Mouse (Mus musculus) liver, adult 2 months (tissue): Measurements from ENCODE around the gene Lrrfip1. TPM values are rescaled to one million over a fixed set of nuclear protein-coding genes. Genes with fewer than 3 reads are reported as not detected.

Experiments
- DNase-seq: peaks from one replicate; pipeline ENCODE4 v3.0.0-alpha.2; 2011; ENCODE audit warnings: low read depth, low spot score; ENCODE audit errors: extremely low read depth
- H3K27ac ChIP-seq: fragments of 200-500 bp; replicated peaks from 2 replicates; pipeline ENCODE4 v1.5.1; 2012; ENCODE audit warnings: low read depth, mild to moderate bottlenecking, control low read depth, inconsistent platforms, low read length; ENCODE audit not compliant: insufficient read depth
- H3K27me3 ChIP-seq: fragments of 200-500 bp; 2 replicates; pipeline ENCODE4 v1.6.1; 2012; ENCODE audit warnings: mild to moderate bottlenecking, moderate library complexity, low read length, inconsistent platforms; ENCODE audit not compliant: control insufficient read depth, insufficient read depth
- H3K36me3 ChIP-seq: fragments of 200-500 bp; 2 replicates; pipeline ENCODE4 v1.6.1; 2012; ENCODE audit warnings: low read length, inconsistent platforms; ENCODE audit not compliant: control insufficient read depth, insufficient read depth
- H3K4me1 ChIP-seq: fragments of 200-500 bp; 2 replicates; pipeline ENCODE4 v1.6.1; 2011; ENCODE audit warnings: low read length; ENCODE audit not compliant: control insufficient read depth, insufficient read depth
- H3K4me3 ChIP-seq: fragments of 200-500 bp; 2 replicates; pipeline ENCODE4 v1.5.1; 2011; ENCODE audit warnings: low read depth, mild to moderate bottlenecking, control low read depth, low read length, moderate library complexity; ENCODE audit not compliant: insufficient read depth
- H3K79me2 ChIP-seq: fragments of 200-500 bp; 2 replicates; pipeline ENCODE4 v1.6.1; 2012; ENCODE audit warnings: inconsistent platforms, mild to moderate bottlenecking, low read length, moderate library complexity; ENCODE audit not compliant: control insufficient read depth, insufficient read depth
- H3K9ac ChIP-seq: fragments of 200-500 bp; 2 replicates; pipeline ENCODE4 v1.6.1; 2012; ENCODE audit warnings: low read depth, mild to moderate bottlenecking, control low read depth, inconsistent platforms, low read length
- CTCF ChIP-seq: fragments of 200-500 bp; IDR thresholded peaks from 2 replicates; pipeline ENCODE4 v1.5.1; 2011; ENCODE audit warnings: low read depth, low read length, control low read depth
- POLR2A ChIP-seq: fragments of 200-500 bp; IDR thresholded peaks from 2 replicates; pipeline ENCODE4 v1.6.1; 2011; ENCODE audit warnings: low read length, control low read depth; ENCODE audit not compliant: insufficient read depth; ENCODE audit errors: extremely low read depth
- WGBS: fragments of 180-500 bp; shearing (Covaris S2); methylation state at CpG from one replicate; pipeline ENCODE4 v1.1.7; 2018; 5-methylcytosine and 5-hydroxymethylcytosine counted together
- polyA plus RNA-seq: library from polyadenylated mRNA; depleted of rRNA; stranded (reverse); fragments of >200 nt; gene quantifications from 2 replicates; pipeline ENCODE4 v1.2.3, GENCODE M21; 2012
- total RNA-seq: library from RNA; depleted of rRNA; stranded (reverse); fragments of >200 nt; gene quantifications from 2 replicates; pipeline ENCODE4 v1.2.3, GENCODE M21; 2014

Lrrfip1 gene
- total and polyA plus RNA-seq, 2 experiments: 4.8 to 22.4 TPM

DNA sequence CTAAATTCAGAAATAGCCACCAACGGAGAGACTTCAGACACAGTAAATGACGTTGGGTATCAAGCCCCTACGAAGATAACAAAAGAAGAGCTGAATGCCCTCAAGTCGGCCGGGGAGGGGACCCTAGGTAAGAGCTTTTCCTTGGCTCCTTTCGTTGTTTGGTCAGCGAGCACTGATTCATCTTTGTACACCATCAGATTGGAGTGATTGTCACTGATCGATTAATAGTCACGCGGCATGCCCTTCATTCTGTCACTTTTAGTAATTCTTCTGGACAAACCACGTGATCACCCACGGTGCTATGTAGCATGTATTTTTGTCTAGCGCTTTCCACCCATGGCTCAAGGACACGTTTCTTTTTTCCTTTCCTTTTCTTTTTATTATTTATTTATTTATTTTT is 113.6 kb downstream of the Lrrfip1 start:
- 95% methylated on average over 14 of the region's 14 CpGs for WGBS
- H3K27ac ChIP-seq: no peak overlapping the region
- H3K4me3 ChIP-seq: no peak overlapping the region
- peak; percentile 55 for DNase-seq
- H3K36me3 ChIP-seq: peaks cover 47% of the 10 kb centered on the region
- no peak overlapping the region for H3K9ac ChIP-seq
- no peaks in the 10 kb centered on the region for H3K79me2 ChIP-seq
- H3K4me1 ChIP-seq: no peaks in the 10 kb centered on the region
- no peak for TF ChIP-seq CTCF
- TF ChIP-seq POLR2A: no peak
- H3K27me3 ChIP-seq: no peaks in the 10 kb centered on the region

- H3K27ac ChIP-seq: no peak overlapping the region
- TF ChIP-seq POLR2A: no peak
- no peak for TF ChIP-seq CTCF
- no peak overlapping the region for H3K9ac ChIP-seq
- no peak overlapping the region for H3K4me3 ChIP-seq
- WGBS: 83% methylated on average over 4 of the region's 4 CpGs
- peaks cover 50% of the 10 kb centered on the region for H3K36me3 ChIP-seq
- no peaks in the 10 kb centered on the region for H3K79me2 ChIP-seq
- no peaks in the 10 kb centered on the region for H3K4me1 ChIP-seq
- no peaks in the 10 kb centered on the region for H3K27me3 ChIP-seq
- DNase-seq: no peak
Observed at GRCm38 (mm10) chr1:91112606-91113005, 114.1 kb downstream of the Lrrfip1 start.

DNA sequence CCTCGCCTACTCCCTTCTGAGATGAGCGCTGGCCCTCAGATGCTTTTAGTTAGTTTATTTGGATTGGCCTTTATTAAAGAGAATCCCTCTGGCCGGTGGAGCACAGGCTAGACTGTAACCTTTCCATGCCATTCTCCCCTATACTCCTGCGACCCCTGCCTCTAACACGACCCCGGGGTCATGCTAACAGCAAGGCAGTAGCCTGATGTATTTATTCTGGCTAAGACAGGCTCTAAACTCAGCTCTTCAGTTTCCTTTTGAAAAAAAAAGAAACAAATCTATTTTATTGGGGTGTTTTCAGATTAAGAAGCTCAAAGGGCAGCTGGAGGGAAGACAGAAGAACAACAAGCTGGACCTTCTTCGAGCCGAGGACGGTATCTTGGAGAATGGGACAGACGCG is 123.6 kb downstream of the Lrrfip1 start:
- no peak for DNase-seq
- H3K4me1 ChIP-seq: no peaks in the 10 kb centered on the region
- 90% methylated on average over 11 of the region's 11 CpGs for WGBS
- no peak overlapping the region for H3K4me3 ChIP-seq
- no peak overlapping the region for H3K9ac ChIP-seq
- no peak overlapping the region for H3K27ac ChIP-seq
- peaks cover 45% of the 10 kb centered on the region for H3K36me3 ChIP-seq
- TF ChIP-seq POLR2A: no peak
- TF ChIP-seq CTCF: no peak
- H3K79me2 ChIP-seq: no peaks in the 10 kb centered on the region
- H3K27me3 ChIP-seq: no peaks in the 10 kb centered on the region

- no peak overlapping the region for H3K4me3 ChIP-seq
- peaks cover 48% of the 10 kb centered on the region for H3K36me3 ChIP-seq
- H3K9ac ChIP-seq: no peak overlapping the region
- TF ChIP-seq CTCF: no peak
- TF ChIP-seq POLR2A: no peak
- no peak for DNase-seq
- H3K27ac ChIP-seq: no peak overlapping the region
- WGBS: 95% methylated on average over 5 of the region's 5 CpGs
- no peaks in the 10 kb centered on the region for H3K79me2 ChIP-seq
- no peaks in the 10 kb centered on the region for H3K4me1 ChIP-seq
- H3K27me3 ChIP-seq: no peaks in the 10 kb centered on the region
Observed at GRCm38 (mm10) chr1:91123004-91123403, 124.5 kb downstream of the Lrrfip1 start.

- 90% methylated on average over 3 of the region's 3 CpGs for WGBS
Observed at GRCm38 (mm10) chr1:91123466-91123865, 124.9 kb downstream of the Lrrfip1 start.

DNA sequence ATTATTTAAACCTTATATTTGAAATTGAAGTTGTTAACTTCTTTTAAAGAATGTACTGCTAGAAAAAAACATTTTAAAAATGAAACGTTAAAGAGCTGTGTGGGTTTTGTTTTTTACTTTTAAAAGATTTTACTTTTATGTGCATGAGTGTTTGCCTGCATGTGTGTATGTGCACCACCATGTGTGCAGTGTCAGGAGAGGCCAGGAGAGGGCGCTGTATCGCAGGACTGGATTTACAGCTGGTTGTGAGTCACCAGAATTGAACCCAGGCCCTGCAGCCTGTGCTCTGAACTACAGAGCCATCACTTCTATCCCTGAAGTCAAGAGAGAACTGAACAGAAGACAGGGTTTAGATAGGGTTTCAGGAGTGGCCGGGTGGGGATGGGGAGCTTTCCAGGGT is 130.3 kb downstream of the Lrrfip1 start:
- Histone ChIP-seq H3K27me3 (no peaks in the 10 kb centered on the region), H3K4me3 (no peak overlapping the region), H3K79me2 (no peaks in the 10 kb centered on the region), H3K36me3 (peaks cover 38% of the 10 kb centered on the region), H3K9ac (no peak overlapping the region), H3K4me1 (no peaks in the 10 kb centered on the region), H3K27ac (no peak overlapping the region)
- DNase-seq: no peak
- WGBS: 91% methylated on average over 4 of the region's 4 CpGs
- TF ChIP-seq CTCF: peak; percentile 24; the same call in 1 of the 2 replicates
- no peak for TF ChIP-seq POLR2A

More at GRCm38 (mm10) chr1:91123466-91123865, 124.9 kb downstream of the Lrrfip1 start:
- DNase-seq: no peak
- Histone ChIP-seq H3K36me3 (peaks cover 53% of the 10 kb centered on the region), H3K27ac (no peak overlapping the region), H3K4me3 (no peak overlapping the region), H3K79me2 (no peaks in the 10 kb centered on the region), H3K9ac (no peak overlapping the region), H3K27me3 (no peaks in the 10 kb centered on the region), H3K4me1 (no peaks in the 10 kb centered on the region)
- TF ChIP-seq CTCF (no peak), POLR2A (no peak)
